Mouse (Mus musculus) kidney, adult 11 months (tissue): Measurements from ENCODE around the gene Tmem30b.
A peak's percentile ranks its signal among the peaks of the same experiment; 100 is the strongest.
"Not testable (repeated sequence)": the region's sequence is repeated elsewhere in the genome, so short reads cannot be mapped to it uniquely, and the experiment has no call there.

Source experiments
- DNase-seq: peaks from one replicate; pipeline ENCODE4 v3.0.0; 2022

The Tmem30b gene

DNA sequence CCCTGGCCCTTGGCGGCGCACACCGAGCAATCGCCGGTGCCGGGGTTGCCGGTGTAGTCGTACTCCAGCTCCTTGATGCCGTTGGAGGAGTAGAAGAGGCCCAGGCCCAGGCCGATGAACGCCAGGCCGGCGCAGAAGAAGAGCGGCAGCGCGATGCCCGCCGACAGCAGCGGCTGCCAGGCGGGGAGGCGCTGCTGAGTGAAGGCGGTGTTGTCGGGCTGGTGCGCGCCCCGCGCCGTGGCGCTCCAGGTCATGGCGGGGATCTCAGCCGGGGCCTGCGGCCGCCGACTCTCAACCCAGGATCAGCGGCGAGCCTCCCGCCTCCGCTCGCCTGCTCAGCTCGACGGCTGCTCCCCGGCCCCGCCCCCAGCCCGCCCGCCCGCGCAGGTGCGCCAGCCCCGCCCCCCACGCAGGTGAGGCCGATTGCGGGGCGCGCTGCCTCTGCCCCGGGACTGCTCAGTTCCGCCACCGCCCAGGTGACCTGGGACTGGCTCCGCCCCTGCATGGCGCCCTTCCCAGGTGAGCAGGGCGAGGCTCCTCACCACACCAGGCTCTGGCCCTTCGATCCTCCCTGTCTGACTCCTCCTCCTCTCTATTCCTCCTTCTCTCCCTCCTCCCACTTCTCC lies at the start of gene Tmem30b:
Gene Tmem30b, minus strand, starts transcription at position 307 of the 626 bp plus-strand sequence.
- DNase-seq, result peak; percentile 78

DNA sequence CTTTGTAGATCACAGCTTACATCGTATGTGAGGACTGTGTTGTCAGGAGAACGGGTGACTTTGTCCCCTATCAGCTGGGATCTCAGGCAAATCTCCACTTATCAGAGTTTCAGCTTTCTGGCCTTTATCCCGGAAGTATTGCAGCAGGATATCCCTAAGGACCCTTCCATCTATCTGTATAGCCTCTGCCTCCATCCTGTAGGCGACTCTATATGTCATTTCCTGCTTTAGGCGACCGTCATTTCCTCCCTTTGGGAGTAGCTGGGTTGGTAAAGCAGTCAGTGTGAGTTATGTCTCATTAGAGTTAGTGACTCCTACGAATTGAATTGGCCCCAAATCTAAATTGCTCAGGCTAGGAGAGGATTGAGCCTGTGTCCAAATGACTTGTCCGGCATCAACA lies 49.0 kb upstream of the Tmem30b start:
- DNase-seq, result no peak

DNA sequence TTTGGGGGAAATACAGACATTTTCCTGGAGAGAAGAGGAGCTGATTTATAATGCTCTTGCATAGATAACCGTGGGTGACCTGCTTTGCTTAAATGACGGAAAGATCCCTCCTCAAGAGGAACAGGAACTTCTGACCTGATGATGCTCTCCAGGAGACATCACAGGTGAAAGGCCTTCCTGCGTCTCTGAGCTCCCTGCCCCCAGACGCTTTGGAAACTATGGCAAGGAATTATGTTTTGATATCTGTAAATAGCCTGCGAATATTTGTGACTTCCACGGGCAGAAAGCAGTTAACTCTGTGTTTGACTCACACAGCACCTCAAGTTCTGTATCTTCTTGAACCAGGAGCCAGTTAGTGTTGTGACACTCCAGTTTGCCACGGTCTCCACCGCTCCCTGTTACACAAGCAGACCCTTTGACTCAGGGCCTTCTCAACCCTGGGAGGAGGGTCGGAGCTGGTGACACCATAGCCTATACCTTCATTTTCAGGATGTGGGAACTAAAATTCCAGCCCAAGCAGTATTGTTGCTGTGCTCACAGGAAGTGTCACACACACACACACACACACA lies 48.1 kb upstream of the Tmem30b start:
- no peak for DNase-seq

DNA sequence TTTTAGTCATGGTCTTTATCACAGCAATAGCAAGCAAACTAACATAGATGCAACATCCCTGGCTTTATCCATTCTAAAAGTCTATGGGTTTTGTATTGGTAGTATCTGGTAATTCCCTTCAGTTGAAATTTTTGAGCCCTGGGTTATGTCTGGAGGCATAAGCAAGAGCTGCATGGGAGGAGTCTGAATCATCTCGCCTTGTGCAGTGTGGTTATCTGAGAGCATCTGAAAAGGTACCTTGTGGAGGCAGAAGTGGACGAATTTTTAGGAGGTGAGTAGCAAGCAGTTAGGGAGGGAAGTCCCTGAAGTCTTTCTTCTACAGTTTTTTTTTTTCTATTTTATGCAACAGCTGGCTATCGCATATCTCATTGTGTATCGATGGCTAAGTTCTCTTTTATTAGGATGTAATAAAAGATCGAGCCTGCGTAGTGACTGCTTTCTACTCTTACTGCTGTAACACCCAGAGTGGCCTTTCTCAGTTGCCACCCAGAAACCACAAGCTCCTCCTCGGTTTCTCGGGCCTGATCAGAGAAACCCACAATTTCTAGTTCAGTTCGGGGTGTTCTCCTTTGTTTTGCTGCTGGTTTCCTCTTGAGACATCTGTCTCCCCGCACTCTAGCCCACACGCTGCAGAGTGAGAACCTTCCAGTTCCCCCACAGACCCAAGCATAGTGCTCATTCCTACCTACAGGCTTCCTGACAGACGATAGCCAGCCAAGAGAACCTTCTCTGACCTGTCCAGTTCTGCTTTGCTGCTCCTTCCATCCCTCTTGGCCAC lies 47.0 kb upstream of the Tmem30b start:
- DNase-seq, result no peak

DNA sequence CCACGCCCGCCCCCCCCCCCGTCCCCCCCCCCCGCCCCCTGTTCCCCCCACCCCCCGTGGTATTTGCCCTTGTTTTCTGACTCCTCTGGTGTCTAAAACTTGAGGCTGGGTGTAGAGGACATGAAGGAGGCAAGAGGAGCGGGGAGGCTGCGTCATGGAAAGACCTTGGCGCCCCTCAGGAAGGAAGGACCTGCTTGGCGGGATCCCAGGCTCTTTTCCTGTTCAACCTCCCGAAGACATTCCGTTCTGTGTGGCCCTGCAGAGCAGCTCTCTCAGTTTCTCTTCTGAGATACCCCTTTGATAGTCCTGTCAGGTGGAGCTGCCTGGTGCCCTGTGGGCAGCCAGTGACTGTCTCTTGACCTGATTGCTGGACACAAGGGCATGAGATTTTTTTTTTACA lies 45.4 kb upstream of the Tmem30b start:
- DNase-seq, result peak; percentile 77

DNA sequence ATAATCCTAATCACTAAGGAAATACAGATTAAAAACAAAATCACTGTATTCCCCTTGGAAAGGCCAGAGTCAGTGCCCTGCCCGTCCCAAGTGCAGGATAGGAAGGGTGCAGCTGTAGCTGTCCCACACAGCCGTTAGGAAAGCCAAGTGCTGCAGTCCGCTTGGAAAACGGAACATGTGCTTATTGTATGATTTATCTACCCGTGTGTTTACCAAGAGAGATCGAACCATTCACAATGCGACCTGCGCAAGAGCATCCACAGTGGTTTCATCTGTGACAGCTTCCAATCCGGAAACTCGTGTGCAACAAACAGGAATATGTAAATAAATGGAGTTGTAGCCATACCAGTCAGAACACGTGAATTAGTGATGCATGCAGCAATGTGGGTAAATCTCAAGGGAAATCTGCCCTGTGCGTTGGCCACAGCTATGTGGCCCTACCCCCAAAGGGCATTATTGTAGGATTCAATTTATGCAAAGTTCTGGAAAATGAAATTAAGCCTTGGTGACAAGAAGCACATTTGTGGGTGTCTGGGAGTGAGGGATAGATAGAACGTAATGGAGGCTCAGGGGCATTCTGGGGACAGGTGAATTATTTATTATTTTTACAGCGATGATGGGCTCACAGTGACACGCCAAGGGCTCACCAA lies 44.6 kb upstream of the Tmem30b start:
- no peak for DNase-seq

DNA sequence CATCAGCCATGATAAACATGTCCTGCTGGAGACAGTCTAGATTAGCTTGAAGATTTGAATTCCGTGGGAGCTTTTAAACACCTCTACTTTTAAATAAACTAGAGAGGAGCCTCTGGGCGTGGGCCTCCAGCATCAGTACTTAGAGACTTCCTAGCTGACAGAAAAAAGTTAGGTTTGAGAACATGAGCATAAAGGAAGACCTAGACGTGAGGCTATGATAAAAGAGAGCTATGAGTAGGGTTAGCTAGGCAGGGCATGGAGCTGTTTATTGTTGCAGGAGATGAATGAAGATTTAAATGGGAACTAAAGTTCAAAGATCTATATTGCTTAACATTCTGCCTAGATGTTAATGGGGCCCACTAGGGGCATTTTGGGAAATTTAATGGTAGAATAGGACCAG lies 41.1 kb upstream of the Tmem30b start:
- no peak for DNase-seq

DNA sequence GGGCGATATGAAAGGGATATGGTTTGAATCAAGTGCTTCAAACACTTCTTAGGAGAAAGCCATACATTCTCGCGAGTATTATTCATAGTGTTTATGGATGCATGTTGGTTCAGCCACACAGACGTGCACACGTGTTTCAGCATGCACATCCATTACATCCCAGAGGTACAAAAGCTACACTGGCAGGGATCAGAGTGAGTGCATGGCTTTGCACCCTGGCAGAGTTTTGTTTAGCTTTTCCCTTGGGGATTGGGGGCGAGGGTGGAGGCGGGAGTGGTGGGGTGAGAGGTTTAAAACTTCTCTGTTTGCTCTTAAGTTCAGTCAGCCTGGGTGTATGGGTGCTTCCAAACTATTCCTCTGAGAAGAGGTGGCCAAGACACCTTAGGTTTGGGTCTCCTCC lies 39.7 kb upstream of the Tmem30b start:
- no peak for DNase-seq

DNA sequence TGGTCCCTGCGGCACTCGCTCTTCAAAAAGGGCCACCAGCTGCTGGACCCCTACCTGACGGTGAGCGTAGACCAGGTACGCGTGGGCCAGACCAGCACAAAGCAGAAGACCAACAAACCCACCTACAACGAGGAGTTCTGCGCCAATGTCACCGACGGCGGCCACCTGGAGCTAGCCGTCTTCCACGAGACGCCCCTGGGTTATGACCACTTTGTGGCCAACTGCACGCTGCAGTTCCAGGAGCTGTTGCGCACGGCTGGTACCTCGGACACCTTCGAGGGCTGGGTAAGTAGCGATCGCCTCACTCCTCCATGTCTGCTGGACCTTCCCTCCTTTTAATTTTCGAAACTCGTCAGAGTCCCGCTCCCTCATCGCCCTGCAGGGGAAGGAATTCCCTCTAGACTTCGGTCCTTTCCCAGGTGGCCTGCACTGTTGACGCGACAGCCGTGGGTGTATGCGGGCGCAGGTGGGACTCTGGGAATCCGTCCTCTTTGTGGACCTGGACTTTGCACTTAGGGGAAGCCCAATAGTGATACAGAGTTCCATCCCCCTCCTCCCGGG lies 39.1 kb upstream of the Tmem30b start:
- peak; percentile 20 for DNase-seq

DNA sequence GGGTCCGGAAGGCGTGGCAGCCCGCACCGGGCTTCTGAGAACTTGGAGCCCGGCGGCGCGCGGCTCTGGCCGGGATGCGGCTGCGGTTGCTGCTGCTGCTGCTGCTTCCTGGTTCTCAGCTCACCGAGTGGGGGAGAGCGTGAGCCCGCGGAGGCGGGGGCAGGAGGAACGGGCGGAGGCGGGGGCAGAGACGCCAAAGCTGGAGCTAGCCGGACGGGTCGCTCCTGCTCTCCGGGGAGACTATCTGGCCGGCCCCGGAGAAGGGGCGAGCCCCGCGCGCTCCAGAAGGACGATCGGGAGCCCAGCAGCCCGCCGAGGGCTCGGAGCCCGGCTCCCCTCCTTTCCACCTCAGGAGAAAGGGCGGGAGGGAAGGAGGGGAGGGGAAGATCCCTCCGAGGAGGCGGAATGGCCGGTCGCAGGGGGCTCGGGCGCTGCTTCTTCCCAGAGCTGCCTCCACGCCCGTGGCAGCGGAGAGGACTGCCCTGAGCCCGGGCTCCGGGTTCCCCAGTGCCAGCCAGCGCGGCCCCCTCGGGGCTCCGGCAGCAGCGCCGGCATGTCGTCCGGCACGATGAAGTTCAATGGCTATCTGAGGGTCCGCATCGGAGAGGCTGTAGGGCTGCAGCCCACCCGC lies 38.5 kb upstream of the Tmem30b start, which contains the start of gene Prkch:
Gene Prkch, plus strand, starts transcription at position 187 of the 631 bp plus-strand sequence.
- DNase-seq, result peak; percentile 82

DNA sequence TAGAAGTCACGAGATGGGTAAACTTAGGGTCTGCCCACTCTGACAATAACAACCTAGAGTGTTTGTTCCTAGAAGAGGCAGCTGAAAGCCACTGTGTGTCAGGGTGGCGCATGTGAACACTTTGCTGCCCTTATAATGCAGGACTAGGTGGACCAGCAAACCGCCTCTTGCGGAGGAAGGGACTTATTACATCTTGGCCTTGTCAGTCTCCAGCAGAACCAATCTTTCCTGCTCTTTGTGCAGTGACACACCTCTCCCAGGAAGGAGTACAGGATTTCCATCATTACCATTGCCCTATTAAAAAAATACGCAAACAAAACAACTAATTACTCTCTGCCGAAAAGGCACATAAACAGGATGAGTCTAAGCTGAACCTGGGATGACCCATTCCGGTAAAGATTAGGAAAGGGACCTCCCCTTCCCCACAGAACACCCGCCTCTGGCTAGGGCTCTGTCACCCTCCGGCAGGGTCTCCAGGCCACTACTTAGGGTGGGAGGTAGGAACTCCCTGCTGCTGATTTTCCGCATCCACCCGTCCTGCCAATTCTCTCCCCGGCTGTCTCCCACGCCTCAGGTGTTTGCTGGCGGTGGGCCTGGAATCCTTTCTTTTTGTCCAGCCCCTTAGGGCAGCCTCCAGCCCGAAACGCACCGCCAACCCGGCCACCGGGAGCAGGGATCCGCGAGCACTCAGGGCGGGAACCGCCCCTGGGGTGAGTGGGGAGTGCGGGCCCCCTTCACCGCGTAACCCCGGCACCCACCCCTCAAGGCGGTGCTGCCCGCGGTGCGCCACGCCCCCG lies 37.8 kb upstream of the Tmem30b start:
- DNase-seq, result peak; percentile 65

DNA sequence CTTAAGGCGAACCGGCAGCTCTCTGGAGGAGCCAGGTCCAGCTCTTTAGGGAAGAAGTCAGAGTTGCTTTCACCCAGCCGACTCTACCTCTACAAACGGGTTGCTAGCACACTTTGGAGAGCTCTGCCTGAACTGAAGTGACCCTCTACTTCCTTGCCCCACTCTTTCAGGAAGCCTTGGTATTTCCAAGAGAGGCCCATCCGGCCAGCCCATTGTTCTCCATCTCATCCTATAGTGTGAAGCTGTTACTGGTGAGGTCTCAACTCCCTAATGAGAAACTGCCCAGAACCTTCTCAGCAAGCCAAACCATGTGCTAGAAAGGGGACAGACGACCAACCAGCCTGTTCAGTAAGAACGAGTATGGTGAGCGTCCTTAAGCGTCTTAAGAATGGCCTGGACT lies 37.1 kb upstream of the Tmem30b start:
- peak; percentile 32 for DNase-seq

DNA sequence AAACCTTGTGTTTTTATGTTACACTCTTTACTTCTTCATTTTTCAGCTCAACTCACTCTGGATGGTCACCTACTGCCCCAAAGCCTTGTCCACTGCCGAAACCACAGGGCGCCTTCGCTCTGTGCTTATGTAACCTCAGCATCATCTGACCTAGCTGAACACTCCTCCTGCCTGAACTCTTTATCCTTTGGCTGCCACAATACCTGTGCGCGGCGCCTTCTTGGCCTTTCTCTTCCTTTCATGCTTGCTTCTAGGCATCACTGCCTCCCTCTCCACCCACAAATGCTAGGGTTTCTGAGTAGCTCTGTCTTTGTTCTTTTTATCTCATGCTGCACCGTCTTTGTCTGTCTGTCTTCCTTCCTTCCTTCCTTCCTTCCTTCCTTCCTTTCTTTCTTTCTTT lies 34.6 kb upstream of the Tmem30b start:
- no peak for DNase-seq

DNA sequence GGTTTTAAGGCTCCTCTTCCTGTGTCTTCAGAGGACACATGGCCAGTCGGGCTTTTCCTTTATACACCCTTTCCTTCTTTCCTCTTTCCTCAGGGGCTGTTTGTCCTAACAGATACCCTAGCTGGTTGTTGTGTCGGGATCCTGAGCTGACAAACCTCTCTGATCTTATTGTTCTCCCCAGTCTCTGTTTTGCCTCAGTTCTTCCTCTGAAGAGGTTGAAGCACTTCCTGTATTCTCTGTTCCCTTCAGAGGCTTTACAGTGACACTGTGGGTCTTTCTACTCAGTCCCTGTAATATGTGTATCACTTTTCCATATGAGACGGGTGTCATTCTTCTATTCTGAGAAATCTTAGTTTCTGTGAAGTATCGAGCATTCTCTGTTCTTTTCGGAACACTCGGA lies 31.9 kb upstream of the Tmem30b start:
- DNase-seq, result no peak

DNA sequence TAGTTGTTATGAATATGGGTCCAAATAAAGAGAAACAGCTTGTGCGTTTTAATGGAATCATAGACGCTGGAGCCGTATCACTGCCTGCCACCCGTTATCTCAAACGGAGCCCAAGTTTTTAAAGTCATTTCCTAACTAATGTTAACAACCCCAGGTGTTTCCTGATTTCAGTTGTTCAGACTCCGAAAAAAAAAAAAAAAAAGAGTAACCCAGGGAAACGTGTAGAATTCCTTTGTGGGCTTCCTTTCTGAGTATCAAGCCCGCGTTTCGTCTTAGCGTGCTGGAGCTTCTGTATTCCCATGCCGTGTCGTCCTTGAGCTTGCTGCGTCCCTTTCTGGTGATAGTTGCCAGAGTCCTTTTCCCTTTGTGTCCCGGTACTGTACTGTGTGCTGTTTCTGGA lies 28.4 kb upstream of the Tmem30b start:
- no peak for DNase-seq

DNA sequence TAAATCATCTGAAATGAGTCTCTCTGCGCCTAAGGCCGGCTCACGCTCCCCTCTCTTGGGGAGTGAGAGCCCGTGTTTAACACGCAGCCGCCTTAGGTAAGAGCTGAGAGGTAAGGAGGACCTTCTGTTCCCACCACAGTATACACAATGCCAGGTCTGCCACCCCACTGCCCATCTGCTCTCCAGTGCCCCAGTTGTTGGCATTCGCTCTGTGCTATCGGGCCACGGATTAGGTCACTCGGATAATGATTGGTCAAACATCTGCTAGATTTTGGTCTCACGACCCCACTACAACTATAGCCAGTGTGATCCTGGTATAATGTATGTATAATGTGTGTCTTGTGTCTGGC lies 19.4 kb upstream of the Tmem30b start:
- DNase-seq, result no peak

DNA sequence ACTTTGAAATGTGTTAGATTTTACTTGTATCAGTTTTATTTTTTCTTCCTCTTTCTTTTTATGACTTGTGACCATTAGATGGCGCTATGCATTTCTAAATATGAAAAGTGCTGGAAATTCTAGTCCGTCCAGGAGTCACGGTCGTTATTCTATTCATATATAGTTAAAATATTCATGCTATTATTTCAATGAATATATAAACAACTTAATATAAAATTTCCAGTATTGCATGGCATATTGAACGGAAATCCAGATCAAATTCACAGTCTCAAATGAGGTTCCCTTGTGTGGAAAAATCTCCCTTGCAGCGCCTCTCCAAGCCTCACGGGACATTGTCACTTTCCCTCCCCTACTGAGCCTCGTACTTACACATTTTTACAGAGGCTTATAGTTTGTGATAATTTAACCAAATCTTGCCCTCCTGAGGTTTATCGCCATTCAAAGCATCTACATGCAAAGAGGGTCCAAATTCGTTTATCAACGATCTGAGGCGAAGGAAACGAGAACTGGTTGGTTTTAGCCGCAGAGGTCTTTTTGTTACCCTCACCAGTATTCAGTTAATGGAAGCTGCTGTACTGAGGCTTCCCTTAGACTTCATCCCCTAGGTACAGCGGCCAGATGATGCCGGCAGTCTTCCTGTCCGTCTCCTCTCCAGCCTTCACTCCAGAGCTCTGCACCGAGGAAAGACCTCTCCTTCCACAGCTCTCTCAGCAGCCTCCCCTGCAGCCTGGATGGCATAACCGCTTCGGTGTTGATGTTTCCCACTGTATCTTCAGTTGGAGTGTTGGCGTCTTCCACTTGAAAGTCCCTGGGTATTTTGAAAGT lies 18.8 kb upstream of the Tmem30b start:
- no peak for DNase-seq

DNA sequence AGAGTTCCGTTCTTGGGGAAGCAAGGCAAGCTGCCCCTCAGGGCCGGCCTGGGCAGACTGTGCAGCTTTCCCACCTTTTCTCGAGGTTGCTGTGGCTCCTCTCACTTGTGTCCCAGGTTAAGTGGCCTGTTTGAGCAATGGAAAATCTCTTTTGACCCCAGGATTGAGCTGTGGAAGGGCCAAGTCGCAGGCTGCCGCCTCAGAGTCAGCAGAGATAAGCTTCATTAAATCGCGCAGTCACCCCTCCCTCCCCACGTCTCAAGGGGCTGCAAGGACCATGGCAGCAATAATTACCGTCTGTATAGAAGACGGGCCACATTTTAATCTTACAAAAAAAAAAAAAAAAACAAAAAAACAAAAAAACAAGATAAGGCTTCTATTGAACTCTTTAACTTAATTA lies 18.0 kb upstream of the Tmem30b start:
- DNase-seq, result no peak

DNA sequence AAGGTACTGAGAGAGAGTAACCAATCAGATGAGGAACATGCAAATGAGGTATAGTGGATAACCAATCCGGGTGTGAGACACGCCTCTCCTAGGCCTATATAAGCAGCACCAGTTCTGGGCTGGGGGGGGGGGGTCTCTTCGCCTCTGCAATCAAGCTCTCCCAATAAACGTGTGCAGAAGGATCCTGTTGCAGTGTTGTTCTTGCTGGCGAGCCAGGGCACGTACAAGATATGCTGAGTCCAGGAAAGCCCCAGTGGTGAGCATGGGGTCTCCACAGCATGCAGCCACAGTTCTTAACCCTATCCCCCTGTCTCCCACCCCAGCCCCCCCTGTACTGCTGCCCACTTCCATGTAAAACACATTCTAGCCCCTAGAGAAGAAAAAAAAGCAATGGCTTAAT lies 16.9 kb upstream of the Tmem30b start:
- DNase-seq, result not testable (repeated sequence)

DNA sequence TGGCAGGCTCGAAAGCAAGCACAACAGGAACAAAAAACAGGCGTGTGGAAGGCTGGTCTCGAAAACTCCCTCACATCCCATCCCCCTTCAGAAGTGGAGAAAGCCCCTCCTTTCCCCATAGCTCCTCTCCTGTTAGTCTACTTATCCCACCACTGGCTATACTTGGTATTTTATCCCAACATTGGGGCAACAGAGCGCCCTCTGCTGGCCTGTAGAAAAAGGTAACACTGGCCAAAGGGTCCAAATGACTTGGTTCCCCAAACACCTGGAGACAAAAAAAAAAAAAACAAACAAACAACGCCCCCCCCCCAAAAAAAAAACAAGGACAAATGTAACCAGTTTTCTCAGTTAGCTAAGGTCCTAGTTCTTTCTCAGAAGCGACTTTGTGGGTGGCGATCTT lies 13.9 kb upstream of the Tmem30b start:
- DNase-seq, result no peak

DNA sequence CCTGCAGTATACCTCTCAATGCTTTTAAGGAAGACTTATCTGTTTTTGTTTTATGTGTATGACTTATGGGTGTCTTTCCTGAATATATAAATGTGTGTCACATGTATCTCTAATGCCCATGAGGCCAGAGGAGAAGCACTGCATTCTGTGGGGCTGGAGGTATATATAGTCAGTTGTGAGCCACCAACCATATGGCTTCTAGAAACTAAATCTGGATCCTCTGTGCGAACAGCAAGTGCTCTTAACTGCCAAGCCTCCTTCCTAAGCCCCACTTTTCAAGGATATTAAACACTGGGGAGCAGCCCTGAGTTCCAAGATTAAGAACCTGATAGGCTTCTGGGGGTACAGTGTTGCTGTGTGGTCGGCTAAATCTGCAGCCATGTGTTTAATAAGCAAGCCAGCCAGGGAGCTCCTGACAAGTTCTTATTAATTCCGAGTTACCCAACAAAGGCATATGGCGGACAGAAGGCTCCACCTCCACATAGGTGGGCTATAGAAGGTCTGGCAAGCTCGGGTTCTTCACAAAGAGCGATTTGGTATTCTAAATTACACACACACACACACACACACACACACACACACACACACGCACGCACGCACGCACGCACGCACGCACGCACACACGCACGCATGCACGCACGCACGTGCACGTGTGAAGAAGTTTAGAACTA lies 12.5 kb upstream of the Tmem30b start:
- no peak for DNase-seq
